Mouse (Mus musculus) adrenal gland, adult (tissue): ENCODE measurements at regions not wholly inside any gene's neighbourhood (a gene's known extent, or its start where the extent isn't known, plus 50 kb on each side); places are given as distances from the start of the nearest gene placed in this dataset.

Source experiments
- DNase-seq, 2 experiments: peaks; one replicate each; pipeline ENCODE4 v3.0.0; 2022 to 2023; ENCODE audit warnings: low spot score in 1 of 2; ENCODE audit not compliant: inconsistent age in 2 of 2

DNA sequence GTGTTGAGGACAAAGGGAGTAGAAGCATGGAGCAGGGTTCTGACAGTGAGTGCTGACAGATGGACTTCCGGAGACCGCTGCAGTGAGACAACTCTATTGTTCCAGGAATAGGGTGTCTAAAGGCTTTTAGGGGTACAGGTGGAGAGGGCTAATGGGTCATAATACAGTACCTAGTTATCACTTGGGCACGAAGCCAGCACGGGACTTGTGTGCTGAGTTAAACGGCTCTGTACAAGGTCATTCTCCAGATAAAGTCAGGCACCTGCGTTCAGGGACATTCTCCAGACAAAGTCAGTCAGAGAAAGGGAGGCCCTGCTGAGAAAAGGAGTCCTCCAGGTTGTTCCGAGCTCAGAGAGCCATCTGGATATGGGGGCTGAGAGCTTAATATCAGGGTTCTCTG is 60.2 kb upstream of the Itga6 start:
- peak in 1 of 2 experiments; percentile 70 for DNase-seq

DNA sequence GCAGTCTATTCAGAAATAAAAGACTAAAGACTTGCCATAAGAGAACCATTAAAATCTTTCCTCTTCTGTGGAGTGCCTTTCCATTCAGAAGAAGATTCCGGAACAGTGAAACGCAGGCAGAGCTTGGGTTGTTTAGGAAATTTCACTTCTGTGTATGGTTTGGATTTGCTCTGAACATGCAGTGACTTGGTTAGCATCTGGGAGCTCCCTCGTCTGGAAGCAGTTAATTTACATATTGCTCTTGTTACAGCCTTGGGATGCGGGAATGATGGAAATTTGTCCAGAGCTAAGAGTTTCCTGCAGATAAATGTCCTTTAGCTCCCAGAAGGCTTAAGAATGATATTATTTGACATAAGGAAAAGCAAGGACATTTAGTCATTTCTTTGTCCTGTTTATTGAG is 56.4 kb upstream of the Itga6 start:
- DNase-seq: no peak

DNA sequence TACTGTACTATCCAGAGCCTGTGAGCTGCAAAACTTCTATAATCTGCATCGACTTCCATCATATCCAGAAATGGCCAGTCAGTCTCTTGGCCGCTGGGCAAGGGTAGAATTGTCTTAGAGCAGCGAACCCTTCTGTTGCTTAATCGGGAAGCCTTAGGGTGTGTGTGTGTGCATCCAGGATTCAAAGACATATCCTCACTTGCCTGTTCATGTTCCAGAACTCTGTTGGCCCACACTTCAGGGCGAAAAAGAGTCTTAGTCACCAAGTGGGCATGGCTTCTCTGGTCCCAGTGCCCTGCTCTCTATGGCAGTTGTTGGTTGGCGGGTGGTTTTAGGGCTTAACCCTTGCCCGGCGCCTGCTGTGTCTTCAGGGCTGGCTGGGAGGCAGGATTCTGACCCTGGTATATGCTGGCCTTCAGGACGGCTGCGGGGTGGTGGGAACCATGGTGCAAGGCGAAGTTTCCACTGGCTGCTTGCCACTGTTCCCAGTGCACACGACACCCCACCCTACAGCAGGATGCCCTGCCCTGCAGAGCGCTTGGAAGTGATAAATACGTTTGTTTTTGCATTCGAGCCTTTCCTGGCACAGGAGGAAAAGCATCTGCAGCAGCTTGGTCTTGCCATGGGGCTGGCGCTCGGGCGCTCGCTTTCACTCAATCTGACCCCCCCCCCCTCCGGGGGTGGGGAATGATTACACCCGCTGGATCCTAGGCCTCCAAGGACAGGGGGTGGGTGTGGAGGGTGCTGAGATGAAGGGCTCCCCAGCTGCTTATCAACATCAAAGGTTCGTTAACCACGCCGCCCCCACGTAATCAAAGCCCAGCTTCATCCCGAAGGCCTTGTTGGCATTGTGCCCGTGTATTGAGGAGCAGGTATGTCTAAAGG is 54.9 kb upstream of the Itga6 start:
- DNase-seq: peak; percentile 71 to 88

DNA sequence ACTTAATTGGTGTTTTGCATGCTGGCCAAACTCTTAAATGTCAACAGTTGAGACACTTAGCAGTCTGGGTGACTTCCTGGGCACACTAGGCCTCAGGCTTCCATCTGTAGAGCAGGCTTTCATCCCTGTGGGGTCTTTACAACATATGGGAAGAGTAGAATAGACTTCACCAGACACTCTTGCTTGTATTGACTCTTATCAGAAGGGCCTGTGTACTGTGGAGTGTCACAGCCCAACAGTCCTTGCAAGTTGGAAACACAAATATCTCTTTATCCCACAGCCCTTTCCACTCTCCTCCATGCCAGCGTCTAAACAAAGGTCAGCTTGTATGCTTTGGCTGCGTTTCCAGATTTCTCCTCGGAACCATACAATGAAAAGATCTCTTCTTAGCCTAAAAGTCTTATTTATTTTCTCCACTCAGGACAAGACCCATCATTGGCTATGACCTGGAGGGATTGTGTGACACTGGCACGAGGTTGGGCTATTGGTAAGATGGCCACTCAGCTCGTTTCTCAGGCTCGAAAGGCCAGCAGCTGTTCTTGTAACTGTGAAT is 50.6 kb upstream of the Itga6 start:
- no peak for DNase-seq
